Mouse (Mus musculus): Measurements from ENCODE around the gene Btg1.

Btg1 gene

DNA sequence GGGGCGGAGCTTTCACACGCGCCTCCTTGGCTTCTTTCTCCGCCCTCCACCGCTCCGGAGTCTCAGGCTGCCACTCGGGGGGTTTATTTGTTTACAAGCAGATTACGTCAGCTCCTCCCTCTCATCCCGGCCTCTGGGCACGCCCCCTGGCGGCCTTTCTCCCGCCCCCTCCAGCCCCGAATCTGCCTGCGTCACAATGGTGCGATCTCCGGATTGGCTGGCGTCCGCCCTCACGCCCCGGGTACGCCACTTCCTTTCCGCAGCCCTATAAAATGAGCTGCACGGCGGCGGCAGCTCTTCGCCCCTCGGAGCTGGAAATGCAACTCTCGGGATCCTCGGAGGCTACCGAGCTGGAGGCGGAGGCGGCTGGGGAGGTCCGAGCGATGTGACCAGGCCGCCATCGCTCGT, at the start of gene Btg1:
Gene Btg1 (plus strand): TSS at position 298 of the 408 bp plus-strand sequence.
- peak; percentile 99 to 100 for DNase-seq (ENCODE audit: low spot score in 2 of 2)

- DNase-seq (ENCODE audit: low spot score in 2 of 2) = no peak
These were observed 47.3 kb upstream of the Btg1 start for GRCm38 (mm10) chr10:96569469-96569868.

GRCm38 (mm10) chr10:96571176-96571575, 45.6 kb upstream of the Btg1 start:
- DNase-seq (ENCODE audit: low spot score in 2 of 2) = peak in 1 of 2 experiments; percentile 23

DNA sequence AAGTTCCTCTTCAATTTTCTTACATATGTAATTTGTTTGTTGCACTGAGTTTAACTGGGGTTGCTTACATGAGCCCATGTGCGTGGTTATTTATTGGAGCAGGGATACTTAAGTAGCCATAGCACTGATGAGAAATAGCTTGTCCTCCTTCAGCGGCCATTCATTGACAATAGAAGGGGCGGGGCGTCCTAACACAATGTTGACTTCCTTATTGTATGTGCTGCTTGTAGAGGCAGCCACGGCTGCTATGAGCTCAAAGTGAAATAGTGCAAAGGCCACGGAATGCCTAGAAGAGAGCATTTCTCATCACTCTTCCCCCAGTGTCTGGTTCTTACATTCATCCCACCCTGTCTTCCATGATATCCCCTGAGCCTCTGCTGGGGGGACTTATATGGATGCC, 42.0 kb upstream of the Btg1 start:
- no peak for DNase-seq (ENCODE audit: low spot score in 2 of 2)

DNA sequence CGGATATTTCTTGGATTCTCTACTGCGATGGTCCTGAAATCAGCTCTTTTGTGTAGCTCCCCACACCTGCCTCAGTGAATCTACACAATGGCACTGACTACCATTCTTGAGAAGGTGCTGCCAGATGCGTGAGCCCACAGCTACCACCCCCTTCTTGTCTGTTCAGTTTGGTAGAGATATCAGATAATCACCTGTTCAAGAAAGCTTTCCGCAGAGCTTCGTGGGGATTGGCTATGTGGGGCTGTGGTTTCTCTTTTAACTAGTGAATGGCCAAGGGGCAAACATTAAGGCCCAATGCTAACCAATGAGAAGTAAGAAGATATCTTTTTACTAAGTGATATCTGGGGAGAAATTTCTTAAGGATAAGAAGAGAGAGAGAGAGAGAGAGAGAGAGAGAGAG, 41.5 kb upstream of the Btg1 start:
- DNase-seq (ENCODE audit: low spot score in 2 of 2) = no peak

GRCm38 (mm10) chr10:96578924-96579323, 37.9 kb upstream of the Btg1 start:
- DNase-seq (ENCODE audit: low spot score in 2 of 2) = no peak

DNA sequence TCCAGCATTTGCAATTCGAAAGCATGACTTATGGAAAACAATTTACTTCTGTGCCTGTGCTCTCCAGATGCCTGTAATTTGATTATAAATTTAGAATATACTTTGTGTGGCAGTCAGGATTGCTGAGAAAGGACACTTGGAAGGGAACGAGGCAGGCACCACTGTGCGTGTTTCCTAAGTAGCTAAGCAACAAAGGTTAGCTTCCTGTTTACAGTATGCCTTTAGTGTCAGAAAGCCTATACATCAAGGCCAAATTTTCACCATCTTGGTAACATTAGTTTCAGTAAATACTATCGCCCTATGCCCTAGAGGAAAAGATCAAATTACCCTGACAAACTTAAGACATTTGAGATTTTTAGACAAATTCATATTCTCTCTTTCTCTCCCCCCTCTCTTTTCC, 37.4 kb upstream of the Btg1 start:
- DNase-seq (ENCODE audit: low spot score in 2 of 2) = no peak

- DNase-seq (ENCODE audit: low spot score in 2 of 2) = no peak
These were observed 36.6 kb upstream of the Btg1 start for GRCm38 (mm10) chr10:96580246-96580645.

DNA sequence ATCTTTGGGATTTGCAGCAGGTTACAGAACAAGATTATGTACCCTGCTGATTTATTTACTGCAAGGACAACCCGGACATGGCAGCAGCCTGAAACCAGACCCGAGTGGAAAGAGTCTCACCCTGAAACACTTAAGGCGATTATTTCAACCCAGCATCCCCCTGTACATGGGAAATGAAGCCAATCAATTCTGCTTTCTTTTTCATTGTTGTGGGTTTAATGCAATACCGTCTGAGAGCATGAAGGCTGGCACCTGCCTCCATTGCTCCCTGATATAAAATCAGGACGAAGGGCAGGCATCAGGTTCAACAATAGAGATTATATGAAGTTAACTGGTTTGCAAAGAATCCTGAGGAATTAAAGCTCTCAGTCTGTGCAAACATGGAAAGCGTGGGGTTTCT, 35.6 kb upstream of the Btg1 start:
- DNase-seq (ENCODE audit: low spot score in 2 of 2) = no peak

DNA sequence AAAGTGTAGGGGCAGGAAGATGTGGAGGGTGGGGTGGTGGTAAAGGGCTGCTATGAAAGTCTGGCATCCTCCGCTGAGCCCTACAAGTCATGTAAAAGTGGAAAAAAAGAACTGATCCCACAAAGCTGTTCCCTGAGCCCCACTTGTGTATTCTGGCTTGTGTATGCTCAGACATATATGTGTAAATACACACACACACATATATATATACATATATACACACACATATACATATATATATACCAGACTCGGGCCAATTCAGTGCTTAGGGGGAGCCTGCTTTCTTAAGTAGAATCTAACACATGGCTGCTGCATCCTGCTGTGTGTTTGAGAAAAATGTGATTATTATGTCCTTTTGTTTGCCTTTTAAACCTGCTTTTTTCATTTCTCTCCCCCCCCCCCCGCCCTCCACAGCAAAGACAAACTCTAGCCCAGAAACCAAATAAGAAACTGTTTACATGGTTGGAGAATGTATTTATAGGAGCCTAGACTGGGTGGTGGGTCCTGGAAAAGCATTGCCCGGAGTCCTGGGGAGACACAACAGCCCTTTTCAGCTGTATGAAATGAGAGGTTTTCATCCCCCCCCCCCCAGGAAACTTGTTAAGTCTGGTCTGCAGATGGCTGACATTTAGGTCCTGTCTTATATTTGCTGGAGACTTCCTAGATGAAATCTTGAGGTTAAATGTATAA, 30.5 kb upstream of the Btg1 start:
- no peak for DNase-seq (ENCODE audit: low spot score in 2 of 2)

DNA sequence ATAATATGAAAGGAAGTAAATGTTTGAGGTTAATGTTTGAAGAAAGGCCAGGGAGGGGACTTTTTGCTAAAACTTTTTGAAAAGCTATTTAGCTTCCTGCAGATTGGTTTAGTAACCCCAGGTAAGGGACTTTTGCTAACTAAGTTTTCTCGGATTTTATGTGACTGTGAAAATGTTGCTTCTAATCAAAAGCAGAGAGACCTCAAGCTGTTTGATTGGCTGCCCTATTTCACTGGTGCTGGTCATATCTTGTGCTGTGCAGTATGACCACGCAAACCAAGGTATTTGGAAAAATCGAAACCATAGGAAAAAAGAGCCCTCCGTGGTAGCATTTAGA, 30.0 kb upstream of the Btg1 start:
- DNase-seq (ENCODE audit: low spot score in 2 of 2) = no peak

DNA sequence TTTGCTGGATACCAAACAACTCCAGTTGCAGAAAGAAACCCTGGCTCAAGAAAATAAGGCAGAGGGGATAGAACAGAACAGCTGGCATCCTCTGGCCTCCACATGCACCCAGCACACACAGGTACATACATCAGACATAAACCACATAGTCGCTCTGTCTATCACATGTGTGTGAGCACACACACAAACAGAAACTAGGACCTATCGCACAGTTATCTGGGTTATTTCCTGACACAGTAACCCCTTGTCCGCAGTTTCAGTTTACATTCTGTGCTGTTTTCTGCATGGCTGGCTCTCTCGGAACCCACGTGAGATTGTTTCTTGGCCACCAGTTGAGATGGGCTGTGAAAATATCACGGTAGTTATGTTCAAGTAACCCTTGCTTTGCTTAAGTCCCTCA, 28.6 kb upstream of the Btg1 start:
- DNase-seq (ENCODE audit: low spot score in 2 of 2) = no peak

DNA sequence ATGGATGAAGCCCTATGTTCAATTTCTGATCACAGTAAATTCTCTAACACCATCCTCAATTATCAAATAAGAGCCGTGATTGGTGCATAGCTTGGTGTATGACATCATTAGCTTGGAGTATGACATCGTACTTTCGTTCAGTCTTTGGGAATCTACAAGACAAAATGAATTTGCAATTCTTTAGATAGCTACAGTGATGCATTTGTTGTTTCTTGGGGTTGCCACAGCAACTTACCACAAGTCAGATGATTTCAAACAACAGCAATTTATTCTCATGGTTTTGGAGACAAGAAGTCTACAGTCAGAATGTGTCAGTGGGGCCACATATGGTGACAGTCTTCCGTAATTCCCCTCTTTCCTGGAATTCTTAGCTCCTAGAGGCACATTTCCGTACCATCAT, 27.0 kb upstream of the Btg1 start:
- DNase-seq (ENCODE audit: low spot score in 2 of 2) = no peak

GRCm38 (mm10) chr10:96592089-96592488, 24.7 kb upstream of the Btg1 start:
- no peak for DNase-seq (ENCODE audit: low spot score in 2 of 2)

- DNase-seq (ENCODE audit: low spot score in 2 of 2) = no peak
These were observed 21.2 kb upstream of the Btg1 start for GRCm38 (mm10) chr10:96595435-96596132.

- DNase-seq (ENCODE audit: low spot score in 2 of 2) = no peak
These were observed 20.4 kb upstream of the Btg1 start for GRCm38 (mm10) chr10:96596411-96596810.

GRCm38 (mm10) chr10:96599641-96600040, 17.2 kb upstream of the Btg1 start:
- DNase-seq (ENCODE audit: low spot score in 2 of 2) = no peak

- no peak for DNase-seq (ENCODE audit: low spot score in 2 of 2)
These were observed 15.1 kb upstream of the Btg1 start for GRCm38 (mm10) chr10:96601670-96602069.

DNA sequence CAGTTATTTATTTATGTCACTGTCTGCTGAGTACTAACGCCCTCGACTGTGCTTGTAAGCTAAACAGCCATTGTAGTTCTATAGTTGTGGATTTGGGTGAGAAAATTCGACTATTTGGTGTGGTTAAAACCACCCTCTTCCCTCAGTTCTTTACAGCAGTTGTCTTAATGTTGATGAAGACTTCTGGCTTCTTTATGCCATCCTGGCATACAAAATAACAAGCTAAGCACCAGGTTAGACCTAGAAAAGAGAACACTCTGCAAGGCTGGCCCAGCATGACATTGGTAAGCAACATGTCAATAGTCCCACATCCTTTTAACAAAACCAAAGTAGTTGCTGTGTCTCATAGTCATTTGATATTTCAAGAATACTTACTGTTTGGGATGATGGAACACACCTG, 14.5 kb upstream of the Btg1 start:
- no peak for DNase-seq (ENCODE audit: low spot score in 2 of 2)

DNA sequence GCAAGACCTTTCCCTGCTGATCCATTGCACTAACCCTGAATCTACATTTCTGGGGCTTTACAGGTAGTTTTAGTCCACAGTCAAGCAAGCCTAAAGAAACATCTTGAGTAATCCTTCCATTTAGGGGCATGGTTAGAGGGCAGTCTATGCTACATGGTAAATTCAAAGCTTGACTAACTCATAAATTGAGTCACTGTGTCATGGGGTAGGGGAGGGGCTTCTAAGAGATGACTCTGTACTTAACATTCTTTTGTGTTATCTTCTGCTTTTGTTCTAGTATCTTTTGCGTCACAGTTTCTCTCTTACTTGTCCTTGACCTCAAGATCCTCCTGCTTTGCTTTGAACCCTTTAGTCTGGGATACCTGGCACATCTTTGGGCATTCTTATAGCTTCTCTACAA, 11.6 kb upstream of the Btg1 start:
- no peak for DNase-seq (ENCODE audit: low spot score in 2 of 2)

DNA sequence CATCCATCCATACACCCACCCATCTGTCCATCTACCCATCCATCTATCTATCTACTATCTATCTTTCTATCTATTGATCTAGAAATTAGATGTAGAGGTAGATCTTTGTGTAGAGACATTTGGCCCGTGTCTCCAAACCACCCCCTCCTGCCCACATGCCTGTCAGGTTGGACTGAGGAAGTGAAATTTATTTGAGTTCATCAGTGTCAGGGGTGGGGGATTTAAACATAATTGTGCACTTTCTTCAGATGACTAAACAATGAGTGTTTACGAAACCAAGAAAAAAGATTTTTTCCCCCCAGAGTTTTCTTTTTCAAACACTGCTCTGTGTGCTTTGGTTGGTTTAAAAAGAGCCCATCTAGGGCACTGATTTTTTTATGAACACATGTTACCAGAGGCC, 10.9 kb upstream of the Btg1 start:
- no peak for DNase-seq (ENCODE audit: low spot score in 2 of 2)

- no peak for DNase-seq (ENCODE audit: low spot score in 2 of 2)
These were observed 9.1 kb upstream of the Btg1 start for GRCm38 (mm10) chr10:96607617-96608185.

All from right cerebral cortex, postnatal 10 days (tissue).